Mouse (Mus musculus): ENCODE results near the gene Msmp. TPM values are rescaled to one million over a fixed set of nuclear protein-coding genes. Genes with fewer than 3 reads are reported as not detected.
A peak's percentile ranks its signal among the peaks of the same experiment; 100 is the strongest.

Msmp gene
- polyA plus RNA-seq, 1 experiment from 2014 or later = 1.0 TPM

- H3K27me3 ChIP-seq (ENCODE audit: insufficient read depth, poor library complexity, severe bottlenecking) = no peaks in the 10 kb centered on the region
- peaks cover 55% of the 10 kb centered on the region for H3K36me3 ChIP-seq
- no peak overlapping the region for H3K27ac ChIP-seq
- no peak overlapping the region for H3K4me3 ChIP-seq
- H3K4me1 ChIP-seq (replicated peaks) = peaks cover 34% of the 10 kb centered on the region
- WGBS = 74% methylated on average over 2 of the region's 2 CpGs
- no peak for DNase-seq (ENCODE audit: low spot score)
- no peaks in the 10 kb centered on the region for H3K9me3 ChIP-seq
These were observed 20.1 kb downstream of the Msmp start for GRCm38 (mm10) chr4:43564231-43564630.

- Histone ChIP-seq H3K36me3 (peaks cover 53% of the 10 kb centered on the region), H3K27ac (0 out of 2 replicates have a peak overlapping the region, but pooled peaks have one; percentile 40), H3K4me1 (replicated peaks) (peaks cover 41% of the 10 kb centered on the region), H3K4me3 (peak overlapping the region; percentile 87), H3K9me3 (no peaks in the 10 kb centered on the region), H3K27me3 (ENCODE audit: insufficient read depth, poor library complexity, severe bottlenecking) (no peaks in the 10 kb centered on the region)
- WGBS = 88% methylated on average over 4 of the region's 4 CpGs
- DNase-seq (ENCODE audit: low spot score) = no peak
These were observed 20.8 kb downstream of the Msmp start for GRCm38 (mm10) chr4:43563601-43563875.

- Histone ChIP-seq H3K27me3 (ENCODE audit: insufficient read depth, poor library complexity, severe bottlenecking) (no peaks in the 10 kb centered on the region), H3K4me1 (replicated peaks) (peaks cover 47% of the 10 kb centered on the region), H3K27ac (peak overlapping the region; percentile 96), H3K9me3 (no peaks in the 10 kb centered on the region), H3K4me3 (peak overlapping the region; percentile 87), H3K36me3 (peaks cover 47% of the 10 kb centered on the region)
- DNase-seq (ENCODE audit: low spot score) = no peak
- WGBS = 8% methylated on average over 22 of the region's 22 CpGs
These were observed 21.3 kb downstream of the Msmp start for GRCm38 (mm10) chr4:43562769-43563600.

- H3K4me1 ChIP-seq (replicated peaks) = peaks cover 55% of the 10 kb centered on the region
- H3K27me3 ChIP-seq (ENCODE audit: insufficient read depth, poor library complexity, severe bottlenecking) = no peaks in the 10 kb centered on the region
- no peaks in the 10 kb centered on the region for H3K9me3 ChIP-seq
- peak within 1 kb of the TSS; percentile 87 for H3K4me3 ChIP-seq
- H3K36me3 ChIP-seq = peaks cover 42% of the 10 kb centered on the region
- peak within 1 kb of the TSS; percentile 96 for H3K27ac ChIP-seq
- WGBS = under 1% methylated on average over 62 of the region's 62 CpGs
- DNase-seq (ENCODE audit: low spot score) = peak; percentile 93
These were observed 22.1 kb downstream of the Msmp start, which contains the start of the genes Creb3 and Tln1 for GRCm38 (mm10) chr4:43561997-43562768. Gene Creb3, plus strand, starts transcription at chr4:43562332. Gene Tln1, minus strand, starts transcription at chr4:43562691.

GRCm38 (mm10) chr4:43561436-43561996 lies 22.8 kb downstream of the Msmp start:
- H3K9me3 ChIP-seq = no peaks in the 10 kb centered on the region
- H3K4me1 ChIP-seq (replicated peaks) = peaks cover 60% of the 10 kb centered on the region
- peak overlapping the region; percentile 96 for H3K27ac ChIP-seq
- peaks cover 41% of the 10 kb centered on the region for H3K36me3 ChIP-seq
- WGBS = 5% methylated on average over 16 of the region's 16 CpGs
- peak overlapping the region; percentile 87 for H3K4me3 ChIP-seq
- no peak for DNase-seq (ENCODE audit: low spot score)
- H3K27me3 ChIP-seq (ENCODE audit: insufficient read depth, poor library complexity, severe bottlenecking) = no peaks in the 10 kb centered on the region

- H3K27me3 ChIP-seq (ENCODE audit: insufficient read depth, poor library complexity, severe bottlenecking) = no peaks in the 10 kb centered on the region
- DNase-seq (ENCODE audit: low spot score) = no peak
- H3K4me3 ChIP-seq = peak overlapping the region; percentile 87
- H3K9me3 ChIP-seq = no peaks in the 10 kb centered on the region
- H3K36me3 ChIP-seq = peaks cover 41% of the 10 kb centered on the region
- WGBS = 48% methylated on average over 2 of the region's 2 CpGs
- peak overlapping the region; percentile 96 for H3K27ac ChIP-seq
- peaks cover 60% of the 10 kb centered on the region for H3K4me1 ChIP-seq (replicated peaks)
These were observed 23.3 kb downstream of the Msmp start for GRCm38 (mm10) chr4:43560976-43561375.

- Histone ChIP-seq H3K27ac (no peak overlapping the region; the same call in 1 of the 2 replicates), H3K4me1 (replicated peaks) (peaks cover 60% of the 10 kb centered on the region)
These were observed 24.1 kb downstream of the Msmp start for GRCm38 (mm10) chr4:43560243-43560611.

GRCm38 (mm10) chr4:43559519-43560242 lies 24.6 kb downstream of the Msmp start:
- Histone ChIP-seq H3K9me3 (no peaks in the 10 kb centered on the region), H3K36me3 (peaks cover 41% of the 10 kb centered on the region), H3K27me3 (ENCODE audit: insufficient read depth, poor library complexity, severe bottlenecking) (no peaks in the 10 kb centered on the region), H3K4me1 (replicated peaks) (peaks cover 60% of the 10 kb centered on the region), H3K4me3 (peak overlapping the region; percentile 87), H3K27ac (peak overlapping the region; percentile 17)
- no peak for DNase-seq (ENCODE audit: low spot score)
- WGBS = 80% methylated on average over 13 of the region's 13 CpGs

More at GRCm38 (mm10) chr4:43560243-43560611, 24.1 kb downstream of the Msmp start:
- H3K4me3 ChIP-seq = peak overlapping the region; percentile 87
- WGBS = 38% methylated on average over 6 of the region's 6 CpGs
- no peaks in the 10 kb centered on the region for H3K27me3 ChIP-seq (ENCODE audit: insufficient read depth, poor library complexity, severe bottlenecking)
- peaks cover 41% of the 10 kb centered on the region for H3K36me3 ChIP-seq
- H3K9me3 ChIP-seq = no peaks in the 10 kb centered on the region
- DNase-seq (ENCODE audit: low spot score) = no peak

GRCm38 (mm10) chr4:43558631-43559356 lies 25.5 kb downstream of the Msmp start:
- Histone ChIP-seq H3K36me3 (peaks cover 44% of the 10 kb centered on the region), H3K9me3 (no peaks in the 10 kb centered on the region), H3K27me3 (ENCODE audit: insufficient read depth, poor library complexity, severe bottlenecking) (no peaks in the 10 kb centered on the region), H3K4me1 (replicated peaks) (peaks cover 60% of the 10 kb centered on the region), H3K4me3 (peak overlapping the region; percentile 87), H3K27ac (peak overlapping the region; percentile 77)
- peak; percentile 76 for DNase-seq (ENCODE audit: low spot score)
- WGBS = 21% methylated on average over 13 of the region's 13 CpGs

GRCm38 (mm10) chr4:43558028-43558630 lies 26.2 kb downstream of the Msmp start:
- peak overlapping the region; percentile 77 for H3K27ac ChIP-seq
- H3K4me1 ChIP-seq (replicated peaks) = peaks cover 54% of the 10 kb centered on the region
- 38% methylated on average over 5 of the region's 5 CpGs for WGBS
- peaks cover 50% of the 10 kb centered on the region for H3K36me3 ChIP-seq
- no peaks in the 10 kb centered on the region for H3K9me3 ChIP-seq
- no peaks in the 10 kb centered on the region for H3K27me3 ChIP-seq (ENCODE audit: insufficient read depth, poor library complexity, severe bottlenecking)
- DNase-seq (ENCODE audit: low spot score) = no peak
- peak overlapping the region; percentile 87 for H3K4me3 ChIP-seq

GRCm38 (mm10) chr4:43555926-43556325 lies 28.4 kb downstream of the Msmp start:
- Histone ChIP-seq H3K36me3 (peaks cover 72% of the 10 kb centered on the region), H3K27ac (no peak overlapping the region), H3K4me1 (replicated peaks) (peaks cover 43% of the 10 kb centered on the region), H3K27me3 (ENCODE audit: insufficient read depth, poor library complexity, severe bottlenecking) (no peaks in the 10 kb centered on the region), H3K4me3 (no peak overlapping the region), H3K9me3 (peaks cover 6% of the 10 kb centered on the region; the same call in 1 of the 2 replicates)
- no peak for DNase-seq (ENCODE audit: low spot score)
- WGBS = over 99% methylated on average over 7 of the region's 7 CpGs

Measured in hindbrain, embryonic 10.5 days (tissue).